Mouse (Mus musculus): ENCODE results near the gene Vmn1r236.

Gene Vmn1r236

DNA sequence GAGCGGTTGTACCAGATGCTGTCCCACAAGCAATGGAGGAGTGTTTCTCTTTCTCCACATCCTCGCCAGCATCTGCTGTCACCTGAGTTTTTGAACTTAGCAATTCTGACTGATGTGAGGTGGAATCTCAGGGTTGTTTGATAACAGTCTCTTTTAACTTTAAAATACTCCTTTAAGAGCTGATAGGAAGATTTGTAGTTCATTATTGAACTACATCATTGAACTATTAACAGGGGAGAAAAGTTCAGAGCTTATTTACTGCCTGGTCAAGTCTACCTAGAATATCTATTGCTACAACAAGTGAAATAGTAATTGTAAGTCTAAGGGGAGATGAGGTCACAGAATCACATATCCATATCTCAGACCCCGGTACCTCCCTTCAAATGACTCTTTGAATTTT is at the start of gene Vmn1r236:
TSS of gene Vmn1r236 (plus strand) at position 301 of the 400 bp plus-strand sequence.
- ChIA-PET POLR2A (no interaction called here), CTCF (interaction anchor here in 1 of 4 experiments (0.7 kb wide), 1 partner anchor 252 kb away, joined by 4 read pairs; no protein-coding TSS in a partner anchor)

DNA sequence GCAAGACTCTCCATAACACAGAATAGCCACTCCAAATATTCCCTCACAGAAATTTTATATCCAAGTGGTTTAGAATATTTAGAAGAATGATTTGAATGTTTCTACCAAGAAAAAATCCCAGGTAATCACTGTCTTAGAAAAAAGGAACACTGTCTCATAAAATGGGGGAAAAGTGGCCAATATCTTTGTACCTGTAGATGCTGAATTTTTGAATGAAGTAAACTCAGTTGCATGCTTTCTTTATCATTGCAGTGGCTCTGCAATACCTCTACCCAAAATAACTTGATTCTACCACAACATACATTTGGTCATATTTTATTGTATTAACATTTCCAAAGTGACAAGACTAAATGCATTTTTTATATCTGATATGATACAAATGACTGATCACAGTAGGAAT is 26.6 kb upstream of the Vmn1r236 start, which contains the start of gene Vmn1r235:
TSS of gene Vmn1r235 (plus strand) at position 301 of the 400 bp plus-strand sequence.
- POLR2A ChIA-PET, result no interaction called here
- CTCF ChIA-PET, result no interaction called here

DNA sequence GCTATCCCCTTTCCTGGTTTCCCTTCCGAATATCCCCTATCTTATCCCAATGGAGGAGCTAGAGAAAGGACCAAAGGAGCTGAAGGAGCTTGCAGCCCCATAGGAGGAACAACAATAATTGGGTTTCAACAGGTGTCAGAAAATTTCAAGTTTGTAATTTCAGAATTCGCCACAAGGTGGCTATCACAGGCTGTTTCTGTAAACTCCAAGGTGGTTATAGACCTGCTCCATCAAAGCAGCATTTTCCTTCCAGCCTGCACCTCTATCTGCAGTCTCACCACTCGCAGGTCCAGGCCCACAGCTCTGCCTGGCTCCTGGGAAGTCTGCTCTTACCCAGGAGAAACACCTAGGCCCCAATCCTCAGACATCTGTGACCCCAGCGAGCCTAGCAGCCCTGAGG is 10.6 kb upstream of the Vmn1r236 start:
- ChIA-PET CTCF (interaction anchor here (0.6 to 2.6 kb wide), 10 partner anchors 40 to 546 kb away, joined by 3 to 12 read pairs (median 4); partner anchors contain the start of genes Zfp54 (in 4 of the 4) and Zfp677 (in 1 of the 4)), POLR2A (interaction anchor here in 1 of 4 experiments (1.6 kb wide), 1 partner anchor 151 kb away, joined by 5 read pairs; the partner anchor contains the start of gene Zfp54)

DNA sequence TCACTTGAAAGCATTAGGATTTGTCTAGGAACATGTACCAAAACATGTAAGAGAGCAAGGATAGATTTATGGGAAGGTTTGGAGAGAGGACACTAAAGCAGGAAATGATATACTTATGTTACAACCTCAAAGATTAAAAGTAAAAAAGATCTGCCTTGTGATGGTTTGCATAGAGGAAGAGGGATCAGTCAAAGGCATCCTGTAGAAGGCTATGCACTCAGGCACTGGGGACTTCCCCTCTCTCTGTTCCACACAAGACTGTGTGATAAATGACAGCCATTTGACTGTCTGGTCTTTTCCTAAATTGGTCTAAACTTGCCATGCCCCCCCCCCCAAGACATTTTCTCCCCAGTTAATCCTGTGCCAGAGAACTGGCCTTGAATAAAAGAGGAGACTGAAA is 1.7 kb downstream of the Vmn1r236 start:
- CTCF ChIA-PET, result no interaction called here
- POLR2A ChIA-PET, result no interaction called here

DNA sequence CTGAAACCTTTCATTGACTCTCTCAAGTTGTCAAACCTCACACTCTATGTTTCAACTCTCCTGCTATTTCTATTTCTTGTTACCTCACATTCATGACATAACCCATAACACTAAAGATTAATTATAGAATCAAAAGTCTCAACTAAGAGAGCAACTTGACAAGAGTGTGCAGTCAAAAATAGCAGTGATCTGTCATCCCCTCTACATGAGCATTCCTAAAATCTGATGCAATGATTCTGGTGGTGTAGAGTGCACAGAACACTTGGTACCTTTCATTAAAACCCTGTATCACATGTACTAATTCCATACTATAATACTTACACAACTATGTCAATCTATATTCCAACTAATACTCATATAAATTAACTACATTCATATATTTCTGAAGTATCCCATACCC is 7.0 kb downstream of the Vmn1r236 start:
- CTCF ChIA-PET, result no interaction called here
- POLR2A ChIA-PET, result no interaction called here

DNA sequence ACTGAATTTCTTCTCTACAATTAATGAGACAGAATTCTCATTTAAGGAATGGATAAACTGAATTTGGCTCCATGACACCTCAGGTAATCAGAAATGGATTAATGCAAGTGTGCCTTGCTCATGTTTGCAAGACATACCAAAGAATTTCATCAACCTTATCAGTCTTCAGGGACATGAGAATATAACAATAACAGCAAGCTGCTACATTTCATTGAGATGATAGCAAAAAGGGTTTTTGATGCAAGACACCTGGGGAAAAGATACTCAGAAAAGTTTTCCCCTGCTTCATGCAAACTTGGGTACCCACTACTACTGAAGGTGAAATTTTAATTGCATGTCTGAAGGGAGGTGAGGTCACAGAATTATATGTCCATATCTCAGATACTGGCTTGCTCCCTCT is 28.8 kb downstream of the Vmn1r236 start, which contains the start of gene Vmn1r237:
TSS of gene Vmn1r237 (plus strand) at position 301 of the 400 bp plus-strand sequence.
- ChIA-PET POLR2A (no interaction called here), CTCF (no interaction called here)
